Mouse (Mus musculus) ES-Bruce4 (cell line): ENCODE measurements at regions not wholly inside any gene's neighbourhood (a gene's known extent, or its start where the extent isn't known, plus 50 kb on each side); places are given as distances from the start of the nearest gene placed in this dataset.
"Not testable (repeated sequence)": the region's sequence is repeated elsewhere in the genome, so short reads cannot be mapped to it uniquely, and the experiment has no call there.

Experiments
- H3K27ac ChIP-seq: 2 replicates; pipeline ENCODE4 v1.5.1; 2012; ENCODE audit warnings: low read length, inconsistent platforms; ENCODE audit not compliant: insufficient read depth
- H3K27me3 ChIP-seq: 2 replicates; pipeline ENCODE4 v1.6.1; 2012; ENCODE audit warnings: mild to moderate bottlenecking, low read length, inconsistent platforms; ENCODE audit not compliant: control insufficient read depth, poor library complexity, insufficient read depth, severe bottlenecking
- H3K36me3 ChIP-seq: 2 replicates; pipeline ENCODE4 v1.6.1; 2012; ENCODE audit warnings: inconsistent platforms, mild to moderate bottlenecking, low read length, moderate library complexity; ENCODE audit not compliant: control insufficient read depth, poor library complexity, insufficient read depth, severe bottlenecking
- H3K4me1 ChIP-seq: one replicate; pipeline ENCODE4 v1.8.1; 2011; ENCODE audit warnings: low read length; ENCODE audit not compliant: control insufficient read depth, insufficient read depth
- H3K4me3 ChIP-seq: 2 replicates; pipeline ENCODE4 v1.5.1; 2011; ENCODE audit warnings: low read depth, mild to moderate bottlenecking, low read length
- H3K9ac ChIP-seq: 2 replicates; pipeline ENCODE4 v1.6.1; 2012; ENCODE audit warnings: low read depth, mild to moderate bottlenecking, inconsistent platforms; ENCODE audit not compliant: poor library complexity, severe bottlenecking
- H3K9me3 ChIP-seq: replicated peaks from 2 replicates; pipeline ENCODE4 v1.6.1; 2012; ENCODE audit warnings: mild to moderate bottlenecking, low read length, inconsistent platforms; ENCODE audit not compliant: control insufficient read depth, poor library complexity, insufficient read depth, severe bottlenecking
- CTCF ChIP-seq: IDR thresholded peaks from one replicate; pipeline ENCODE4 v1.8.1; 2011; ENCODE audit warnings: low read depth, low read length
- EP300 ChIP-seq: IDR thresholded peaks from 2 replicates; pipeline ENCODE4 v1.6.1; 2011; ENCODE audit warnings: low read depth, low read length; ENCODE audit not compliant: insufficient read depth
- POLR2A ChIP-seq: IDR thresholded peaks from one replicate; pipeline ENCODE4 v1.8.1; 2011; ENCODE audit warnings: low read length; ENCODE audit not compliant: insufficient read depth

- no peaks in the 10 kb centered on the region for H3K4me1 ChIP-seq
- H3K27me3 ChIP-seq = no peaks in the 10 kb centered on the region
- TF ChIP-seq CTCF = no peak
- TF ChIP-seq POLR2A = no peak
- no peak for TF ChIP-seq EP300
- H3K4me3 ChIP-seq = no peak overlapping the region
- H3K36me3 ChIP-seq = no peaks in the 10 kb centered on the region
- H3K9me3 ChIP-seq = no peaks in the 10 kb centered on the region
- no peak overlapping the region for H3K9ac ChIP-seq
- H3K27ac ChIP-seq = no peak overlapping the region
These were observed 523.2 kb upstream of the Pot1a start for GRCm38 (mm10) chr6:26332226-26332625.

GRCm38 (mm10) chr6:26304147-26304546 lies 495.1 kb upstream of the Pot1a start:
- H3K9me3 ChIP-seq = peaks cover 16% of the 10 kb centered on the region
- H3K36me3 ChIP-seq = no peaks in the 10 kb centered on the region
- H3K9ac ChIP-seq = no peak overlapping the region
- TF ChIP-seq EP300 (no peak), POLR2A (no peak), CTCF (no peak)
- peaks cover 2% of the 10 kb centered on the region for H3K4me1 ChIP-seq
- H3K27ac ChIP-seq = no peak overlapping the region
- no peaks in the 10 kb centered on the region for H3K27me3 ChIP-seq
- H3K4me3 ChIP-seq = no peak overlapping the region

- H3K9ac ChIP-seq, H3K36me3 ChIP-seq, H3K4me3 ChIP-seq, H3K4me1 ChIP-seq, H3K27me3 ChIP-seq: not testable (repeated sequence)
- Histone ChIP-seq H3K9me3 (peaks cover 17% of the 10 kb centered on the region), H3K27ac (peak overlapping the region; percentile 92; the same call in 1 of the 2 replicates)
These were observed 492.5 kb upstream of the Pot1a start for GRCm38 (mm10) chr6:26301564-26301963.

- no peak overlapping the region for H3K4me3 ChIP-seq
- peaks cover 2% of the 10 kb centered on the region for H3K4me1 ChIP-seq
- H3K36me3 ChIP-seq = no peaks in the 10 kb centered on the region
- no peaks in the 10 kb centered on the region for H3K27me3 ChIP-seq
- H3K27ac ChIP-seq = no peak overlapping the region
- H3K9ac ChIP-seq = no peak overlapping the region
- TF ChIP-seq CTCF (no peak), POLR2A (no peak), EP300 (no peak)
- peaks cover 13% of the 10 kb centered on the region for H3K9me3 ChIP-seq
These were observed 490.2 kb upstream of the Pot1a start for GRCm38 (mm10) chr6:26299208-26299607.

GRCm38 (mm10) chr6:26297420-26297819 lies 488.4 kb upstream of the Pot1a start:
- H3K9me3 ChIP-seq, H3K27ac ChIP-seq, H3K9ac ChIP-seq, H3K36me3 ChIP-seq, H3K4me1 ChIP-seq, H3K4me3 ChIP-seq, H3K27me3 ChIP-seq: not testable (repeated sequence)

GRCm38 (mm10) chr6:26287900-26288299 lies 478.9 kb upstream of the Pot1a start:
- Histone ChIP-seq H3K36me3 (no peaks in the 10 kb centered on the region), H3K27ac (no peak overlapping the region), H3K27me3 (no peaks in the 10 kb centered on the region), H3K4me3 (no peak overlapping the region), H3K9me3 (no peaks in the 10 kb centered on the region), H3K9ac (no peak overlapping the region), H3K4me1 (no peaks in the 10 kb centered on the region)
- TF ChIP-seq CTCF = no peak
- TF ChIP-seq POLR2A = no peak
- no peak for TF ChIP-seq EP300
